Mouse (Mus musculus) urinary bladder, postnatal 25 days (tissue): Measurements from ENCODE around the gene 4430402I18Rik.
A peak's percentile ranks its signal among the peaks of the same experiment; 100 is the strongest.
"Not testable (repeated sequence)": the region's sequence is repeated elsewhere in the genome, so short reads cannot be mapped to it uniquely, and the experiment has no call there.

ENCODE experiments used
- DNase-seq: peaks from one replicate; pipeline ENCODE4 v3.0.0; 2022; ENCODE audit warnings: low spot score

The 4430402I18Rik gene

DNA sequence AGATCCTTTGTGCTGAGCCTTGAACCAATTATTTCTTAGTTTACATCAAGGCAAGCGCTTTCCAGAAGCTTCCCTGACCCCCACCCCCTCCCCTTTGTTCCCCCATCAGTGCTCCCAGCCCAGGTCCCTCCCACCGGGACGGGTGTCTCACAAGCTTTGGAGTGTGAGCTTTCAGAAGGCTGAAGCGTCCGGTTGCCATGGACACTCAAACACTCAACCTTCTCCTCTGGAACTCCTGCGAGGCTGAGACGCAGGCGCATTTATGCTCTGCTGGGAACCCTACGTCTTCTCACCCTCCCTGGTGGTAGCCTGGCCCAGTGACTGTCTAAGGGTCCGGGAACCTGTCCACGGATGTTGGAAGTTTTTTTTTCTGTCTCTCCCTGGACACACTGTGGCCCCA is at the start of gene 4430402I18Rik:
Gene 4430402I18Rik (minus strand): TSS at position 149 of the 400 bp plus-strand sequence.
- no peak for DNase-seq

DNA sequence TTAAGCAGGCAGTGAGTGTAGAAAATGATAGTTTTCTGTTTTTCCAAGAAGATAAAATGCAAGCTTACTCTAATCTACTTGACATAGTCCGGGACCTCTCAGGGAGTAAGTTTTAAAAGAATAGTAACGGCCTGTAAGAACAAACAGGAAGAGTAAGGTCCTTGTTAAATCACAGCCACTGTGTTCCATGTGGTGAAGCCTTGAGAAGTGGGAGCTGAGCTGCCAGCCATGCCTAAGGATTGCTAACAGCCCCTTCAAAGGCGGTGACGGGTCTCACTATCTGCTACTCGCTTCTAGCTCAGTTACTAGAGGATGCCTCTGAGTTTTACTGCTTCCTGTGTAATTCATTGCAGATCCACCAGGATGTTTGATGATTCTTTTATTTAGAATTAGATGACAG is 49.2 kb upstream of the 4430402I18Rik start:
- no peak for DNase-seq

DNA sequence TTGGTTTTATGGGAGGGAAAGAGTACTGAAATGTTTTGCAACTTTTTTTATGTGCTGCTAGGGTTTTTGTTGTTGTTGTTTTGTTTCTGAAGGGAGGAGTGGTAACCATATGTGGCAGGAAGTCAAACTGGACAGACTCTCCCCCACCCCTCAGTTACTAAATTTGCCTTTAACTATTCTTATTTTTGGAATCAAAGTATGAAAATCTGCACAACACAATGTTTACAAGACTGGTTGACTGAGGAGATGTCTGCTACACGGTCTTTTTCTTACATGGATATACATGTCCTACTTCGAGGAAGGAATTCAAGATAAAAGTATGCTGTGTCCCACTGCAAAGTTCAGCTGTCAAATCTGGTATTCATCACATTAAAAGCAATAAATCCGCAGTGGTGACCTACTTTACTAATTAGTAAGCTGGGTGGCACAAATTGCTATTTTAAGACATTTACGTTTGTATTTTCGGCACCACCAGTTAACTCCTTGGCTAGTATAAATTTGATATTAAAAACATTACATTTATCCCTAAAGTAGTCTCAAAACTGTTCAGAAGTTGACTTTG is 48.7 kb upstream of the 4430402I18Rik start:
- no peak for DNase-seq

DNA sequence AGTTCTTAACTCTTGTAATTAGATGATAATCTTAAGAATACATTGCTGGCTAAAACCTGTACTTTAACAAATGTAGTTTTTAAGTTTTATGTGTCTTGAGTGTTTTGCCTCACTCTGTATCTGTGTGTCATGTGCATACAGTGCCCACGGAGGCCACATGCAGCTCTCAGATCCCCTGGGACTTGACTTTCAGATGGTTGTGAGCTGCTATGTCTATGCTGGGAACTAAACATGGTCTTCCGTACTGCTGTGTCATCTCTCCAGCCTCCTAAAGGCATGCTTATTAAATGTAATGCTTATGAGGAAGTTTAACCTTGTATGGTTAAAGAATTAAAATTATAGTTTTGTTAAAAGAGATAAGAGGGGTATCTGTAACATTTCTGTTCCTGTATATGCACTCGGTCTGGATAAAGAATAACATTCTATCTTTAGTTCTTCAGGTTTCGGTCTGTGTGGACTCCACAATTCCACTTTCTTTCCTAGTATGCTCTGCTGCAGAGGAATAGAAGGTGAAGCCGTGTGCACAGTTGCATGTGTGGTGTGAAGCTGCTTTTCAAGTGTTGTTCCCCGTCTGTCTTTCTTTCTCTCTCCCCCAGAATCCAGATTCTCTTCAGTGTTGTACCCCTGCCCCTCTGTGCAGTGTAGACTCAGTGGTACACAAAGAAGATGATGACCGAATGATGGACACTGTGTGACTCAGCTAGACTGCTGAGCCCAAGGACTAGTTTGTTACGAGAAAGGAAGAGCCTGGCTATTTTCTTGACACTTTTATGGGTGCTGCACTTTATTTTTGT is 48.0 kb upstream of the 4430402I18Rik start:
- no peak for DNase-seq

DNA sequence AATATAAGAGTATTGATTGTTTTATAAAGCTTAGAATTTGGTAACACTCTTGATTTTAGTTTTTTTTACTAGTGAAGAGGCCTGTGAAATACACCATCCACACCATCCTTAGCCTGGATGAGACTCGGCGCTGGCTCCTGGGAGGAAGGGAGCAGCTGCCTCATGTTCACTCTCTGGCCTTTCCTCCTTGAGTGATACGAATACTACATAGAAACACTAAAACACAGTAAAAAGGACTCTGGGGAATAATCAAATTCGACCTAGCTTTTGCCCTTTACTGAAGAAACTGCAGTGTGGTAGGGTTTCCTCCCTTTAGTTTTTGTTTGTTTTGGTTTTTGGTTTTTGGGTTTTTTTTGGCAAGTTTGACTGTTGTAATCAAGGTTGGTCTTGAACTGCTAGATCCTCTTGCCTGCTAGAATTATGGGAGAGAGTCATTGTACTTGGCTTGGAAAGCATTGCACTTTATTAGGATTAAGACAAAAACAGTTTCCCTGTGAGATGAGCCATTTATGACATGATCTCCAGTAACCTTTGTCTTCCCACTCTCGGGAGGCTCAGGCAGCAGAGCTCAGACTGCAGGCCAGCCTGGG is 47.0 kb upstream of the 4430402I18Rik start:
- DNase-seq, result no peak

DNA sequence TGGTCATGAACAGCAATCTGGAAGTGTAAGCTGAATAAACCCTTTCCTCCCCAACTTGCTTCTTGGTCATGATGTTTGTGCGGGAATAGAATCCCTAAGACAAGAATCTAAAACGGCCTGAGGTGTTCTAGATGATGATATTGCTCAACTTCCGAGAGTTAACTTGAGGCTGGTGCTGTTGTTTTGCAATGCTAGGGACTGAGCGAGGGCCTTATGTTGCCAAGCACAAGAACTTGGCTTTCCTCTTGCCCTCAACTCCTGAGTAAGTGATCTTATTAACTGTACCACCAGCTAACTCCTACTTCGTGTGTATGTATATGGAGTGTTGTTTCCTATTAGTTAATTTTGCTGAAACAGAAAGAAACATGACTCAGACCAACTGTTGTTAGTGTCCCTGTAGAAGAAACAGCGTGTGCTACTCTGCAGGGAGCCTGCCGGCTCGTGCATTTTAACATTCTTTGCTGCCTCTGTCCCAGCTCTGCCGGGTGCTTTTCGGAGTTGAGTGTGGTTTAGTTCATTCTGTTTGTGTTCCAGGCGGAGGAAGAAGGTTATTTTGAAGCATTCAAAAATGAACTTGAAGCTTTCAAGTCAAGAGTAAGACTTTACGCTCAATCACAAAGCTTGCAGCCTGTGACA is 43.9 kb upstream of the 4430402I18Rik start:
- DNase-seq, result no peak

DNA sequence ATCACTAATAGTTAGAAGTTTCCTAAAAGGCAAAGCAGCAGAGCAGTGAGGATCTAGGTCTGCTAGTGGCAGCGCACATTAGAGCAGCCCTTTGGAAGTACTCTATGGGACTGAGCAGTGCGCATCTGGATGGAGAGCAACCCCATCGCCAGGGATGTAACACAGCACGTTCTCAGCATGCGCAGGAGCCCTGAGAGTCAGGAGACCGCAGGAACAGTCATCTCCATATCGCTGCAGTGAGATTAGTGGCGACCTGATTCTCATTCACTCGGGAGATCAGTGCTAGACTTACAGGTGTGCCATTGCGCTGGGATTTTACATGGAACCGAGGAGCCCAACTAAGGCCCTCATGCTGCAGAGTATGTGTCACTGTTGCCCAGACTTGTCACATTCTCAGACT is 41.4 kb upstream of the 4430402I18Rik start:
- DNase-seq, result no peak

DNA sequence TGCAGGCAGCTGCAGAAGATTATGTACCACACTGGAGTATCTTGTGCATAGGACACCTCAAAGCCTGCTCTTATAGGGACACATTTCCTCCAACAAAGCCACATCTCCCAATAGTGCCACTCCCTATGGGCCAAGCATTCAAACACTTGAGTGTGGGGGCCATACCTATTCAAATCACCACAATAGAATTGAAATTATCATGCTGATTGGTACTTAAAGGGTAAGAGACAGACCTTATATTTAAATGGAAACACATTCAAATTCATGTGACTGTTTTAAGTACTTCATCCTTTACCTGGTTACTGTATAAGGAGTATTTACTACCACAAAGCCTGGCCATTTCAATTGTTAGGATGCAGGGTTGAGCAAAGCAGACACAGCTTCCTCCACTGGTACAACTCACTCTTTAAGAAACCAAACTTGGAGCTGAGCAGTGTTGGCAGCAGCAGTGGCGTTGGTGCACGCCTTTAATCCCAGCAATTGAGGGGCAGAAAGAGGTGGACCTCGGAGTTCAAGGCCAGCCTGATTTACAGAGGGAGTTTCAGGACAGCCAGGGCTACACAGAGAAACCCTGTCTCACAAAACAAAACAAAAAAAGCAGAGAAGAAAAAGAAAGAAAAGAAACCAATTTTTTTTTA is 40.6 kb upstream of the 4430402I18Rik start:
- DNase-seq, result no peak

DNA sequence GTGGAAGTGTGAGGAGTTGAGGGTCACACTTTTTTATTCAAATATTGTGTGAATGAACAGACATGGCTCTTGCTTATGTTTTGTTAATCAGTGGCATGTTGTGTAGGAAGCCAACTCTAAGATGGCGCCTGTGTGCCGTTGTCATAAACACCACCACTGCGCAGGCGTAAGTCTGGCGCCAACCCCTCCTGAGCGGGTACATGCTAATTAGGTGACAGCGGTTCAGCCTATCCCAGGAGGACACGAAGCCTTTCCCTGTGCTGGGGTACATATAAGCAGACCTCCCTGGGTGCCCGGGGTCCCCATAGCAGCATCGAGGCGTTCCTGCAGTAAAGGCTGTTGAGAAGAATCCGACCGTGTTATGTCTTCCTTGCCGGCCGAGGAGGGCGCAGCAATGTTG is 32.7 kb upstream of the 4430402I18Rik start:
- DNase-seq, result not testable (repeated sequence)

DNA sequence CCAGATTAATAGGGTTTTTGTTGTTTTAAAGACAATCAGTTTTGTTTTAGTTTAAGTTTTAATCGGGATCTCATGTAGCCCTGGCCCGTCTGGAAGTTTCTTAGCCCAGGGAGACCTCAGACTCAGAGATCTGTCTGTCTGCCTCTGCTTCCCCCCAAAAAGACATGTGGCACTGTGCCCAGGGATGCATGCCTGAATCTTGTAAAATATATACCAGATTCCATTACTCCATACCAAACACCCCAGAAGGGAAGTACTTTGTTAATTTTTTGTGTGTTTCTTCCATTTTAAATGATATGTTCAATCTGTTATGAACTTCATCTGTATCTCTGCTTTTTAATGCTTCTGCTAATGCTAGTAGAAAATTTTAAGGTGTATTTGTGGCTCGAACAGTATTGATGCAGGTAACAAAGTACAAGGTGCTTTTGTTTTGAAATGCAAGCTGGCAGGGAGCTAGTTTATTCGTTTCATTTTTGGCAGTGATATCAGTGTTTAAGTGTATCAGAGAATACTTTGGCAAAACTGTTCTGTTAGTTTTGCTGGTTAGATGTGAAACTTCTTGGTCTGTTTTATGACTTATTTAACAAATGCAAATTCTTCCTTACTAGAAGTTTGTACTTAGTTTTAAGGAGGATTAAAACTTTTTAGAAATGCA is 30.5 kb upstream of the 4430402I18Rik start:
- DNase-seq, result no peak

DNA sequence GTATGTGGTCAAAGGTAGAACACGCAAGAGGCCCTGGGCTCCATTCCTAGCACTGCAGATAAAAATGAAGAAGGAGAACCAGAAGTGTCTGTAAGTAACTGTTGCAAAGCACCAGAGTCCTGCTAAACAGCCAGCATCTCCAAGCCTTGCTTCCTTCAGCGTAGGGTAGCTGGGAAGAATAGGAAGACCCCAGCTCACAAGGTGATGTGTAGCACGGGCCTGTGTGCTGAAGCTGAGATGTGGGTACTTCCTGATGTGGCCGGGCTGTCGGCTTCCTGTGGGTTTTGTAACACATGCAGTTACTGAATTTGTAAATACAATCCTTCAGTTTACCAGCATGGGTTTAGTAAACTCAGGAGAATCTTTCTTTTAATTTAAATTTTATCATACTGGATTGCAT is 27.8 kb upstream of the 4430402I18Rik start:
- DNase-seq, result no peak

DNA sequence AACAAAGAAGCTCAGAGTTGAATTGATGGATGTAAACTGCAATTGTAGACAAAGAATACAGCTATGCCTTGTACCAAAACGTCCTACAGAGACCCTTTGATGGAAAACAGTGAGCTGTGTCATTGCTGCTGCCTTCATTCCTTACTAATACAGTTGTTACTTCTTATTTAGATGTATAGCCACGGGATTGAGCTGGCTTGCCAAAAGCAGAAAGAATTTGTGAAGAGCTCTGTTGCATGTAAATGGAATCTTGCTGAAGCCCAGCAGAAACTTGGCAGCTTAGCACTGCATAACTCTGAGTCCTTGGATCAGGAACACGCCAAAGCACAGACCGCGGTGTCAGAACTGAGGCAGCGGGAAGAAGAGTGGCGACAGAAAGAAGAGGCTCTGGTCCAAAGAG is 27.3 kb upstream of the 4430402I18Rik start:
- DNase-seq, result no peak

DNA sequence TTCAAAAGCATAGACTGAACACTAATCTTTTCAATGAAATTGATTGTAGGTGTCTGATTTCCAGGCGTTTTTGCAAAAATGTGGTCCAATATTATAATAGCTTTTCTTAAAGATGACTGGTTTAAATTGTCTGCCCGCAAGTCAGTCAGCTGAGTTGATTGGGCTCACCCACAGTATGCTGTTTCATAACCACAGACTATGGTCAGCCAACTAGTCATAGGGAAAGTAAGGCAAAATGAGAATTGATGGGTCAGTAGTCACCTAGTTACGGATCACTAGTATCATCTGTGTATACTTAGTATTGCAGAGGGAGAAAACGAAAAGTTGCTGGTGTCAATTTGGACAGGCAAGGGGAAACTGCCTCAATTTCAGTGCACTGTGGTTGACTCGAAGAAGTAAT is 23.8 kb upstream of the 4430402I18Rik start:
- no peak for DNase-seq

DNA sequence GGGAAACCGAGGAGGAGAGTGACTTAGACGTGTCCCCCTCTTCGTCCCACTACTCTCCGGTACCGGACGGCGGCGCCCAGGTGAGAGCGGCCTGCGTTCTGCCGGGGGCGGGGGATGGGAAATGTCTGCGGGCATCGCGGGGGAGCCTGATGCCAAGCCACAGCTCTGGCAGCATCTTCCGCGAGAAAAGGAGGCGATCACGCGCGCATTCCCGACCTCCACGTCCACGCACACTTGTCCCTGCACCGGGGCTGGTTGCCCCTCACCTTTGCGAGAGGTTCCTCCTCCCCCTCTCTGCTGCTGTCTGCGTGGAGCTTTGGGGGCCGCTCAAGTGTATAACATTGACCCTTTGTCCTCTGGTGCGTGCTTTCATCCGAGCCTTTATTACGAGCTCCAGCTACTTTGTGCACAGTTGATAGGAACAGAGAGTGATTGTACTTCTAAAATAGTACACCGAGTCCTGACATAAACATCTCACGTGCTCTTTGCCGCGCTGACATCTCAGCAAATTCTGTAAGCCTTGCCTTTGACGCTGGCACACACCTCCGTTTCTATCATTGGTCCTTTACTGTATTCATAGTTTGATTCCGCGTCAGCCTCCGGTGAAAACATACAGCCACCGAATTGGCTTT is 23.1 kb upstream of the 4430402I18Rik start:
- DNase-seq, result no peak

DNA sequence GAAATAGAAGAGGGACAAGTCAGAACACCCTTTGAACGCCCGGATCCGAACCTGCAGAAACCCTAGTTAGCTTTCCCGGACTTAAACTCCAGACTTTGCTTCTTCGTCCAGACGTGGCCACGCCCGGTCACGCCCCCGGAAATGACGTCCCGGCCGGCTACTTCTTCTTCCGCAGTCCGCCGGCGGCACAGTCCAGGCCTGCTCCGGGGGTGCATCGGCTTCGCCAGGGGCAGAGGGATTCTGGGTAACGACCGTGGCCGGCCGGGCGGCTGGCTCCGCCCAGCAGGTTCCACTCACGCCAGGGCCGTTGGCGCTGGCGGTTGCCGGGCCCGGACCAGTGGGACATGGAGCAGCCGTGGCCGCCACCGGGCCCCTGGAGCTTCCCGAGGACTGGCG is 22.6 kb upstream of the 4430402I18Rik start, which contains the start of gene Cdc37l1:
Gene Cdc37l1 (plus strand): TSS at position 159 of the 396 bp plus-strand sequence.
- peak; percentile 99 for DNase-seq

DNA sequence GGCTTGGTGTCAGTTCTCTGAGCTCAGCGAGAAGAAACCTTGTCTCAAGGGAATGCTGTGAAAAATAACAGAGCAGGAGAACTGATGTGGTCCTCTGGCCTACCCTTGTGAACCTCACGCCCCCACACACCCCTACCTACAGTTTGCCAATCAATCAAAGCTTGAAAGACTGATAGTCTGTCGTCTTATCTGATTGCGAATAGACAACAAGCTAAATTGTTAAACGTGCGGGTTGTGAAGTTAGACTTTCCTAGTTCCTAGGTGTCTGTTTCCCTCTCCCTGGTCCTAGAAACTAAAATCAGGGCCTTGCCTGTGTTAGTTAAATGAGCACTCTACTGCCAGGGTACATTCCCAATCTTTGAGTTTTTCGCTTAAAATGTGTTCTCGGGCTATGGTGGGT is 21.9 kb upstream of the 4430402I18Rik start:
- DNase-seq, result no peak

DNA sequence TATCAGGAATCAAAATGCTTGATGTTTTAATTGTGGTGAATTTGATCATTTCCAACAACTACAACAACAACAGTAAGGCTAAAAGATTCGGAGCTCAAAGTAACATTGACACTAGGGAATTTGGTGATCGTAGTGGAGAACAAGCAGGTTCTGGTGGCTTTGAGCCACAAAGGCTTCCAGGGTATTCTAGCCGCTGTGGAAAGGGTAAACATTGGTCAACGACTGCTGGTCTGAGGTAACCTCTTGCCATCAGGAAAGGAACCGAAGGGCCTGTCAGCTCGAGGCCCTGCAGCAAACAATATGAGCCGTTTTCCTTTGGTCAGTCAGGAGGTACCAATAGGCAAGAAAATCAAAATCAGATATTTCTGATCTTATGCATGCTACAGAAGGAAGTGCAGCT is 15.0 kb upstream of the 4430402I18Rik start:
- no peak for DNase-seq

DNA sequence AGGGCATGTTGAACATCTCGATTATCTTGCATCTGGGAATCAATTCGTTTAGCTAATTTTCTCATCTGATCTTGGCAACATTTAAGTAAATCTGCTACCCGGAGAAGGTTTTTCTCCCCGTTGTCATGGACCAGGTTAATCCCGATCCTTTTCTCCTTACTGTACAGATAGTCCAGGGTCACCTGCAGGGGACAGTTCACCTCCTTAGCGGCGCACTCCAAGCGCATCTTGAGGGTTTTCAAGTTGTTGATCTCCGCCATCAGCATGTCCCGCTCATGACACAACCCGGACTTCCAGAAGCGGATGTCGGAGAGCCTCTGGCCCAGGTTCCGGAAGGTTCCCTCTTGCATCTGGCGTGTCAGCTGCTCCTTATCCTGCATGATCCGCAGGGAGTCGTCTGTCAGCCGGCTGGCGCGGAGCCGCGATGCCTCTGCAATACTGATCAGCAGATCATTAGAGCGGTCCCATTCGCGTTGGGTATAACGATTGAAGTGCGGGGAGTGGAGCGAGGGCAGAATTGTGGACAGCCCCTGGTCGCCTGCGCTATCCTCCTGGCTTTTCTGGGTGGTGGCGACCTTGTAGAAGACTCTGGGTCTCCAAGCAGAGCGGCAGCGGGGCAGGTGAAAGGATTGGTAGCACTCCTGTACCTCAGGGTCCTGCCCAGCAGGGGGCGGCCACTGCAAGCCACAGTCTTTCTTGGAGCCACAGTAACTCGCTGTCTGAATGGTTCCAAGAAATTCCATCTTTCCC is 7.4 kb upstream of the 4430402I18Rik start:
- DNase-seq, result peak; percentile 80

DNA sequence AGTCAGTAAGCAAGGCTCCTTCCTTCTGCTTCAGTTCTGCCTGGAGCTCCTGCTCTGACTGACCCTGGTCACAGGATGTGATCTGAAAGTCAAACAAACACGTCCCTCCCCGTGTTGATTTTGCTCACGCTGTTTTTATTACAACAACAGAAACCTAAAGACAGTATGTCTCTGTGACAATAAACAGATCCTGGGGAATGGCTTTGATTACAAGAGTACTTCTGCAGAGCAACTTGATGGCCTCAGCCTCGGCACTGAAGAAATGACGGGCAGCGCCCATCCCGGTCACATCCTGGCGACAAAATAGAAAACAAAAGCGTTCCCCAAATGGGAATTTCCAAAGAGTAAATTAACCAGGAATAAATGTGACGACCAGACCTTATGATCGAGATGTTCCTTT is 2.7 kb upstream of the 4430402I18Rik start:
- DNase-seq, result no peak

DNA sequence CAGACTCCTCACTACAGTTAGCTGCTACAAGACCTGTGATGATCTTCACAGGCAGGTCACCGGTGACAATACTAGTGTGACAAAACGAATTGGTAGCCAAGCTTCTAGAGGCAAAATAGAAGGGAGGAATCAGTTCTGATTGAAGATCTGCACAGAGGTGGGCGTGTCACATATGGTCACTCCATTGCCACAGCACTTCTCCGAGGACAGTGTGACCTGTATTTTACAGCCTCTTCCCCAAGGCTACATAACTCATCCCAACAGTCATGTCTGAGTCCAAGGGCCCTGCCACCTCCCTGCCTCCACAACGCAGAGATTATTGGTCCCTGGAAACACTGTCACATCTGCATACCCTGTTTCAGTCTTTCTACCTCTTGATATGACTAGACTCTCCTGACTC is 1.6 kb upstream of the 4430402I18Rik start:
- DNase-seq, result no peak

DNA sequence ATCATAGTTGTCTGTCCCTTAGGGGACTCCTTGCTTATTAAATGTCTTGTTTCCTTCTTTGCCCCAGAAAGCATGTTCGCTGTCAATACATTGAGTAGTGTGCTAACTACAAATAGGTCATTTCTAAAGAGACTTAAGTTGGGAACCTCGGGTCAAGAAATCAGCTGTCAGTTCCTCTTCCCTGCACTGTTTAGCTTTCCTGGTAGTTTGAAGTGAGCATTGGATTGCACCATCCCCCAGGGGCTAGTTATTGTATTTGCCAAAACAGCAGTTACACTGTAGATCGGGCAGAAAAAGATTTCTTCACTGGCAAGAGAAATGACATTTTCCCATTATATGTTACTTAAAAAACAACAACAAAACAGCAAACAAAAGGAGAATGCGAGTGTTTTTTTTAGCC is 578 bp upstream of the 4430402I18Rik start:
- no peak for DNase-seq
